Mouse (Mus musculus) stomach, embryonic 15.5 days (tissue): Measurements from ENCODE around the gene Epb41l4b. TPM values are rescaled to one million over a fixed set of nuclear protein-coding genes. Genes with fewer than 3 reads are reported as not detected.
A peak's percentile ranks its signal among the peaks of the same experiment; 100 is the strongest.

Experiments
- ATAC-seq: fragments of 200-750 bp; cut with Nextera tagmentation; 2 replicates; pipeline ENCODE4 v1.8.0; 2017; ENCODE audit warnings: low read depth, moderate number of reproducible peaks, moderate TSS enrichment; ENCODE audit not compliant: insufficient read depth, low FRiP score
- H3K27ac ChIP-seq: fragments of 300-500 bp; sonication (generic); 2 replicates; pipeline ENCODE4 v1.5.1; 2015; ENCODE audit warnings: mild to moderate bottlenecking, inconsistent platforms
- H3K27me3 ChIP-seq: fragments of 300-500 bp; sonication (generic); replicated peaks from 2 replicates; pipeline ENCODE4 v1.6.1; 2015; ENCODE audit warnings: inconsistent platforms
- H3K36me3 ChIP-seq: fragments of 300-500 bp; sonication (generic); 2 replicates; pipeline ENCODE4 v1.6.1; 2015; ENCODE audit warnings: inconsistent platforms
- H3K4me1 ChIP-seq: fragments of 300-500 bp; sonication (generic); 2 replicates; pipeline ENCODE4 v1.6.1; 2015; ENCODE audit warnings: inconsistent platforms
- H3K4me2 ChIP-seq: fragments of 300-500 bp; sonication (generic); 2 replicates; pipeline ENCODE4 v1.6.1; 2015; ENCODE audit warnings: mild to moderate bottlenecking, inconsistent platforms
- H3K4me3 ChIP-seq: fragments of 300-500 bp; sonication (generic); replicated peaks from 2 replicates; pipeline ENCODE4 v1.5.1; 2015; ENCODE audit warnings: inconsistent platforms
- H3K9ac ChIP-seq: fragments of 300-500 bp; sonication (generic); 2 replicates; pipeline ENCODE4 v1.6.1; 2015; ENCODE audit warnings: inconsistent platforms
- H3K9me3 ChIP-seq: fragments of 300-500 bp; sonication (generic); 2 replicates; pipeline ENCODE4 v1.6.1; 2016; ENCODE audit warnings: inconsistent platforms
- WGBS: fragments of 180-500 bp; shearing (Covaris S2); methylation state at CpG from one replicate; pipeline ENCODE4 v1.1.7; 2015; 5-methylcytosine and 5-hydroxymethylcytosine counted together
- polyA plus RNA-seq: library from polyadenylated mRNA; unstranded; fragments of >200 nt; fragmentation: Nextera tagmentation; extraction: Ambion mirVana; gene quantifications from 2 replicates; pipeline ENCODE4 v1.2.1, GENCODE M21; 2015

Epb41l4b gene
- polyA plus RNA-seq, 1 experiment from 2014 or later = 11.4 TPM

DNA sequence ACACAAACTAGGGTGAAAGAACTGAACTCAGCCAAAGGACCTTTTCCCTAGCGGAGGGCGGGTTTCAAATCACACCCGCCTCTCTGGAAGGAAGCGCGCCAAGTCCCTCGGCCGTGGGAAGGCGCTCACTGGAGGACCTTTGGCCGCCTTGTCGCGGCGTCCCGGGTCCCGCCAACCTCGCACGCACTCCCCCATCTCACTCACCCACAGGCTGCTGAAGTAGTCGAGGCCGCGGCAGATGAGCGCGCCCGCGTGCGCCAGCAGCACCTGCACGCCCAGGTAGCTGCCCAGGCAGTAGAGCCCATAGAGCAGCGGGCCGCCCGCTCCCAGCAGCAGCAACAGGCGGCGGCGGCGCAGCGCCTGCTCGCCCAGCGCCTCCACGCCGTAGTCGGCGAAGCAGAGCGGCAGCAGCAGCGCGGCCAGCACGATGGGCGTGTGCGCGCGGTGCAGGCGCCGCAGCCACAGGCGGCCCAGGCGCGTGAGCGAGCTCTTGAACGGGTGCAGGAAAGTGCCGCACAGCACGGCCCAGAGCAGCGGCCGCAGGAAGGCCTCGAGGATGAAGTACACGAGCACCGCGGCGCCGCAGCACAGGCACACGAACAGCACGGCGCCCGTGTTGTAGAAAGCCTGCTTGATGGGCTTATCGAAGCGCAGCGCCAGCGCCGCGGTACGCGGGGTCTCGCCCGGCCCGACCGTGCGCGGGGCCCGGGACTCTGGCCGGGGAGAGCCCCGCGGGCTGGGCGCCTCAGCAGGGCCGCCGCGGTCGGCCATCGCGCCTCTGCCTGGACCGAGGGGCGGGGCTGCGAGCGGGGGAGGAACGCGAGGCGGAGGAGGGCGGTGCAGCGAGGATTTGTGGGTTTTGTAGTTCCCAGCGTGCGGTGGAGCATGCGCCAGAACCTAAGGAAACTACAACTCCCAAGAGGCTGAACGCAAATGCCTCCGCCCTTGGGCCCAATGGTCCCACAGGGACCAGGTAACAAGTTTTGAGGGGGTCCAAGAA is 196.3 kb downstream of the Epb41l4b start, which contains the start of gene Tmem245:
Gene Tmem245, minus strand, starts transcription at position 797 of the 1,000 bp plus-strand sequence.
- under 1% methylated on average over 106 of the region's 107 CpGs for WGBS
- H3K27me3 ChIP-seq = no peaks in the 10 kb centered on the region
- peak; percentile 97 for ATAC-seq
- peak within 1 kb of the TSS; percentile 92 for H3K4me3 ChIP-seq
- peak within 1 kb of the TSS; percentile 93 for H3K27ac ChIP-seq
- H3K9me3 ChIP-seq = no peaks in the 10 kb centered on the region
- H3K9ac ChIP-seq = peak within 1 kb of the TSS; percentile 92
- H3K4me2 ChIP-seq = peak within 1 kb of the TSS; percentile 75
- H3K36me3 ChIP-seq = no peaks in the 10 kb centered on the region
- peaks cover 24% of the 10 kb centered on the region for H3K4me1 ChIP-seq

DNA sequence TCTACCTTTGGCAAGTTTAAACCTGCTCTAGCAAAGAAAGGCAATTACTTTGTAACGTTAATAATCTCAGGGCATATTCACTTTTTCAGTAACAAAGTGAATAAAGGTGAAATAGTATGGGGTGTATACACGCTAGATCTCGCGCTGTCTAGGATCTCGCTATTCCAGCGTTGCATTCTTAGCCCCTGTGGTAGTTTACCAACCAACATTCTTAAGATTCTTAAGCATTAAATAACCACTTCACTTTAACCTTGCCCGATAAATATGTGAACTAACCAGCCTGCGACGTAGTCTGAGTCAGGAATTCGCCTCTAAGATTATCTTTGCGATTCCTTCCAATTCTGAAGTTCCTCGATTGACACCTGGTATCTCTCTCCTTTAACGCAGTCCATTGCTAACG is 197.1 kb downstream of the Epb41l4b start:
- no peak for ATAC-seq
- under 1% methylated on average over 14 of the region's 14 CpGs for WGBS
- Histone ChIP-seq H3K36me3 (no peaks in the 10 kb centered on the region), H3K27me3 (no peaks in the 10 kb centered on the region), H3K9me3 (no peaks in the 10 kb centered on the region), H3K4me1 (peaks cover 24% of the 10 kb centered on the region), H3K9ac (peak overlapping the region; percentile 92), H3K4me3 (peak overlapping the region; percentile 92), H3K4me2 (peak overlapping the region; percentile 75), H3K27ac (peak overlapping the region; percentile 93)

GRCm38 (mm10) chr4:56944286-56944685 is 199.0 kb downstream of the Epb41l4b start:
- ATAC-seq = no peak
- Histone ChIP-seq H3K4me2 (0 out of 2 replicates have a peak overlapping the region, but pooled peaks have one; percentile 27), H3K9me3 (no peaks in the 10 kb centered on the region), H3K27ac (no peak overlapping the region), H3K36me3 (no peaks in the 10 kb centered on the region), H3K4me3 (no peak overlapping the region), H3K27me3 (no peaks in the 10 kb centered on the region), H3K4me1 (peaks cover 24% of the 10 kb centered on the region), H3K9ac (no peak overlapping the region)
- WGBS = 47% methylated on average over 4 of the region's 4 CpGs

GRCm38 (mm10) chr4:56943258-56943657 is 200.0 kb downstream of the Epb41l4b start:
- H3K9ac ChIP-seq = no peak overlapping the region
- no peaks in the 10 kb centered on the region for H3K27me3 ChIP-seq
- no peaks in the 10 kb centered on the region for H3K36me3 ChIP-seq
- ATAC-seq = no peak
- peaks cover 24% of the 10 kb centered on the region for H3K4me1 ChIP-seq
- no peaks in the 10 kb centered on the region for H3K9me3 ChIP-seq
- WGBS = 44% methylated on average over 1 of the region's 1 CpGs
- H3K27ac ChIP-seq = no peak overlapping the region
- no peak overlapping the region for H3K4me3 ChIP-seq
- H3K4me2 ChIP-seq = no peak overlapping the region

DNA sequence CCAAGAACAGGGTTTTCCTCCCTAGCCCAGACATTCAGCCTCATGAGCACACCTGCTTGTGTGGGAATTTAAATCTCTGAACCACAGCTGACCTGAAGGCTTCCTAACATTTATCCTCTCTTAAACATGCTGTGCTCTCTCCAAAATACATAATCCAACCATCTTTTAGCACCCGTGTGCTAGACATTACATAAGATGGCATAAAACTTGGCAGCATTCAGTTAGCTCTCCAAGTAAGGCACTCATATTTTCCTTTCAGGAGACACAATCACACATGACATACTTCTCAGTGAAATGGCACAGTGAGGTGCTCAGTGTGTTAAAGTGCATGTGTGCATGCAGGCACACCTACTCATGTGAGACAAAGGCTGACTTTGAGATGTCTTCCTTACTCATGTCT is 200.7 kb downstream of the Epb41l4b start:
- no peak for ATAC-seq
- Histone ChIP-seq H3K27me3 (no peaks in the 10 kb centered on the region), H3K27ac (no peak overlapping the region), H3K36me3 (no peaks in the 10 kb centered on the region), H3K9ac (no peak overlapping the region), H3K9me3 (no peaks in the 10 kb centered on the region), H3K4me2 (no peak overlapping the region), H3K4me1 (peaks cover 24% of the 10 kb centered on the region), H3K4me3 (no peak overlapping the region)
- WGBS = 68% methylated on average over 1 of the region's 1 CpGs

Other genes starting within 250 kb of the Epb41l4b start
- 9.5 and 10.3 TPM in 2 replicates for gene Tmem245, start 196.0 kb downstream of the Epb41l4b start, polyA plus RNA-seq
- gene Frrs1l, start 153.0 kb downstream of the Epb41l4b start, polyA plus RNA-seq = 0.75 and 1.1 TPM in 2 replicates
- gene Ptpn3, start 158.4 kb upstream of the Epb41l4b start, polyA plus RNA-seq = 8.6 and 9.0 TPM in 2 replicates